Mouse (Mus musculus) erythroblast, embryonic 14.5 days (primary cell): Measurements from ENCODE around the gene Kdm6a.

Experiments used
- GATA1 ChIP-seq: IDR thresholded peaks from 2 replicates; pipeline ENCODE4 v1.6.1; 2012; ENCODE audit warnings: low read length, inconsistent platforms, mixed read lengths
- TAL1 ChIP-seq: IDR thresholded peaks from 3 replicates; pipeline ENCODE4 v1.6.1; 2012; ENCODE audit warnings: low read length, inconsistent platforms, mixed read lengths

GRCm38 (mm10) chrX:18239572-18239971 is 77.2 kb downstream of the Kdm6a start:
- no peak for TF ChIP-seq GATA1
- TF ChIP-seq TAL1 = no peak
